Mouse (Mus musculus) cerebellum, adult (tissue): Measurements from ENCODE around the gene Lcn2.

Source experiments
- ATAC-seq: cut with Nextera tagmentation; 2 replicates; pipeline ENCODE4 v1.9.2; 2017; ENCODE audit warnings: mild to moderate bottlenecking, moderate library complexity, mixed read lengths; ENCODE audit not compliant: insufficient number of reproducible peaks, low FRiP score, low TSS enrichment

Gene Lcn2

DNA sequence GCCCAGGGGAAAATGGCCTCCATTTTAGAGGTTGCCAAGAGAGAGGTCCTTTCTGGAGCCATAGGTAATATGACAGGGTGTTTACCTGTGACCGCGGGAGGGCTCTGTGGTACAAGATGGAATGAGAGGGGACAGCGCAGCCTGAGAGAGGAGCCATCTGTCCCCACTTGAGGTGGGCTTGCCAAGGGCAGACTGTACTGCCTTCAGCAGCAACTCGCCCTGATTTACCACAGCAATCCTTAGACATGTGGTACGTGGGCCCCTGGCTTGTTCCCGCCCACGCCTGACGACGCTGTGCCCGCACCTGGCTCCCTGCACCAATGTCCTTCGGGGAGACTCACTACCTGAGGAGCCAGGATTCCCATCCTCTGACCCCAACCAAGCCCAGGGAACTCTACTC is 39.7 kb downstream of the Lcn2 start:
- ATAC-seq, result no peak

DNA sequence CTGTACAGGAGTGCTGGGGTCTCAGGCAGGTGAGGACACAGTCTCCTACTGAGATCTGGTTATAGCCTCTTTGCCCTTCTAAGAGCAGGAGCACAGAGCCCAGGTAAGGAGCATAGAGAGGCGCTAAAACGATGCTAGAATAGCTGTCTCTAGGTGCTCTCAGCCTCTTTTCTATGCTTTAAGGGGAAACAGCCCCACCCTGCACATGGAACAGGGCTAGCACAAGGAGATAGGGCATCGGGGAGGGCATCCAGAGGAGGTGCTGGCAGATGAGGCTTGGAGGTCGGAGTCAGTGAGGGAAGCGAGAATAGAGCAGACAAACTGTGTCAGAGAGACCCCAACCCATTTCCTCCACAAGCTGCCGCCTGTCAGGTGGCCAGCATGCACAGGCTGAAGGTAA is 41.0 kb downstream of the Lcn2 start:
- no peak for ATAC-seq

DNA sequence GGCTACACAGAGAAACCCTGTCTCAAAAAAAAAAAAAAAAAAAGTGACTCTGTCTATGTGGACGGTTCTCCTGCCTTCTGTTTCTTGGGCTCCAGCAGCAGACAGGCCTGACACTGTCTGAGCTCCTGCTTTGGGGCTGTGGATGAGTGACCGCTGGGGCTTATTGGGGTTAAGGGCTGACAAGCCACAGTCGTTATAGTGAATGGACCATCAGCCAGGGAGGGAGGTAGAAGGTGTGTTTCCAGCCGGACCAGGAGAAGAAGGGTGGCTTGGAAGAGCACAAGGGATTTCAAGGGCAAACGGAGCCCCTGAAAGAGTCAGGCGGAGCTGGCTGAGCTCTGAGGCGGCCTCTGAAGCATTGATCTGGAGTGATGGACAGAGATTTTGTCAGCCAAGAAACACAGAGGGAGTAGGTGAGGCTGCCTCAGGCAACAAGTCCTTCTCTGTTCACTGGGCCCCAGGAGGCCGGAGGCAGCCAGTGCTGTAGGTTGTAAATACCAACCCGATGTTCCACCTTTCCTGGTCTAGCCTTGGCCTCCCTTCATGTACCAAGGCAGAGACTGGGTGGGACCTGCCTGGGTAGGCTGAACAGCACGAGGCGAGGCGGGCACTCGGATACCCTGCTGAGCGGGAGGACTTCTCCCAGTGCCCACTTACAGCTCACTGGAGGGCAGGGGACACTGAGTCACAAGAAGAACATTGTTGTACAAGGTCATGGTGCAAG is 43.3 kb downstream of the Lcn2 start:
- no peak for ATAC-seq

DNA sequence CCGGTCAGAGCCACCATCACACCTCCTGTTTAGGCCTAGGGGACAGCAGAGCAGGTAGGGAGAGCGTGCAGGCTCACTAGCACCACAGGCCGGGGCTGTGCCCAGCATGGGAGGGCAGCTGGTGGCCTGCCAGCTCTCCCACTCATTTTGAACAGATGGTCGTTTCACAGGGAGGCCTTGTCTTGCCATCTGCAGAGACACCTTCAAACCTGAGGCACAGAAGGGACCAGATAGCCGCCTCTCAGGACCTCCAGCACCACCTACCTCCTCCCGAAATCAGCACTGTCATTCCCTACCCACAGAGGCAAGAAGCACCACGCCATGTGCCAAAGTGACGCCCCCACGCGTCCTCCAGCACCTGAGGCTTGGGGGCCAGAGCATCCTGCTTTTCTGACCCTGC is 44.0 kb downstream of the Lcn2 start:
- ATAC-seq, result peak; percentile 69; the same call in 1 of the 2 replicates

DNA sequence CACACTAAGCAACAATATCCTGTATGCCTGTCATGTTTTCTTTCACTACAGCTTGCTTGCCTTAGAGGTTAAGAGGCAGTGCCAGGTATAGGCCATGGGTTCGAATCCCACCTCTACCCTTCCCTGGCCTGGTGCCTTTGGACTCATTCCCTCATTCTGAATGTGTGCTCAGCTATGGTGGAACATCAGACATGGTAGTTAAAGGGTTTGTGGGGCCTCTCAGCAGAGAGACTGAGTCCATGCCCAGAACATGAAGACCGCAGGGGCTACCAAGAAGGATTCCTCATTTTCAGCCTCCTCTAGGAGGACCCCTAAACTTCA is 44.7 kb downstream of the Lcn2 start:
- ATAC-seq, result no peak

DNA sequence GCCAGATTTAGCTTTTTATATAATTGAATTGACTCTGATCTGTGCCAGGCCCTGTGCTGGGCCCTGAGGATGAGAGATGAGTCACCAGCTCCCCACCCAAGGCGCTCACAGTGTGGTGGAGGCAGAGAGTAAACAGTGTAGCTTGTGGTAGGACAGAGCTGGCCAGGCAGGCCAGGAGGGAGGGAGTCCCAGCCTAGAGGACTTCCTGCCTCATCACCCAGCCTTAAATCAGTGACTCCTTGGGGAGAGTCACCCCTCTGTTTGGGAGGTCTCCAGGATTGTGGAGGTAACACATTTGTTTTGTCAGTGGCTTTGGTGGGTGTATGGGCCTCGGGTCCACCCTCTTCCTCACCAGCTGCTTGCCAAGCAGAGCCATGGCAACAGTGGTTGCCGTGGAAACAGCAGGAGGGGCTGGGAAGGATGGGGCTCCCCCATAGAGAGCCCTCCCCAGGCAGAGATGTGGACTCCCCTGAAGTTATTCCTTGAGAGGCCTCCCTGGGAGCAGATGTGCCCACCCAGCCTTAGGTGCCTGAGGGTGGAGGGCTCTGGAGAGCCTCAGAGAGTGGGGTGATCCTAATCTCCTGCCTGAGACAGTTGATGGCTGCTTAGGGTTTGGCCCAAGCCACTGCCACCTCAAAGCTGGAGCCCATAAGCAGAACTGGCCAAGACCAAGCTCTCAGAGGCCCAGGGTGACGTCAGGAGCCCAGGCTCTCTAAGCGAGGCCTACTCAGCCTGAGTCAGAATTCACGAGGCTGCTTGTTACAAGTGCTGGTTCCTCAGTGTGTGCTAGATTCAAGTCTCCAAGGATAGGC is 45.3 kb downstream of the Lcn2 start:
- peak; percentile 75 for ATAC-seq

DNA sequence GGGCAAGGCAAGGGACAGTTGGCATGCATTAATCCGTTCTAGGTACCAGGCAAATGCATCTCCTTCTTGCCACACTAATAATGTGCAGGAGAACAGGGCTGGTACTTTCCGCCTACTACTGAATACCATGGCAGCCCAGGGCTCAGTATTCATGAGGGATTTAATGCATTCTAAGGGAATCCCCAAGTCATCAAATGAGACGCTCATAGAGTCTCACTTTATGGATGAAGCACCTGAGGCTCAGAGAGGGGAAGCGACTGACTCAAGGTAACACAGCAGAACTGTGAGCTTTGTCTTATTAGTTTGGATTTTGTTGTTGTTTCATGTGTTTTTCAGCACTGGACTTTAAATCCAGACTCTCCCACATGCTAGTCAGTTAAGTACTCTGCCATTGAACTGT is 46.0 kb downstream of the Lcn2 start:
- no peak for ATAC-seq

DNA sequence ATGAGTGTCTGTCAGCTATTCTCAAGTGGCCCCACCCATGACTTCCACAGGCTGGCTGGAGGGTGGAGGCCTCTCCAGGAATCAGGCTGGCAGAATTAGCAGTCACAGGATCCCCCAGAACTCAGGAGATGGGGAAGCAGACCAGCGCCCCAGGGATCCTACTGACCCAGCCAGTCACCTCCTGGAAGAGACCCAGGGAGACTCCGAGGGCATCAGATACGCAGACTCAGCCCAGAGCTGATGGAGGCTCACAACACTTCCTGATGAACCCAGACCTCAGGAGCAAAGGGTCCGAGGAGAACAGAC is 46.5 kb downstream of the Lcn2 start:
- no peak for ATAC-seq

DNA sequence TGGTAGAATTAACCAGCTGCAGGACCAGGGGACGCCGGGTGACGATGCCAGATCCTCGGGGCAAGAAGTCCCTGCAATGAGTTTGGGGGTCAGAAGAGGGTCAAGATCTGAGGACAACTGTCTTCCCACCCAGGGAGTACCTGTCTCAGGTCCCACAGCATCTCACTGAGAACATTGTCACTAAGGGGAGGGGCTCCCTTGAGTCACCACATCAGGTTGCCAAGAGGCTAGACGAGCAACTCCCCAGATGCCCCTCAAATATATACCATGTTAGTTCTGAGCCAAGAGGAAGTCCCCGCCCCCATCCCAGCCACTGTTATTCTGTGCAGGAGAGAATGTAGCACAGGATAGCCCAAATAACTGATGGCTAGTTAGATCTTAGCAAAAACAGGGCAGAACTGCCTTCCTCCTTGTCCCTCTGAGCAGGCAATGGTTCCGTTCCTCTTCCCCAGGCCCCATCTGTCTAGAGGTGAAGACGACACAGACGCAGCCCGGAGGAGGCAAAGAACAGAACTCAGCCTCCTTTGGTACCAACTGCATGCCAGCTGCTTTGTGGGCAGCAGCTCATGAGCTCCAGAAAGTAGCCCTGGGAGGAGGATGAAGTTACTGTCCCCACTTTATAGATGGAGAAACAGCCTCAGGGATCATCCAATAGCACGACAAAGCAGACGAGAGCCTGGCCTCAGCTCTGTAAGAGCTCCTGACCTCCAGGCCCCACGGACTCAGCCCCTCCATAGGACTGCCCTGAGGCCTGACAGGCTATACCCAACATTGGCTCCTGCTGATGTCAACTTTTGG is 47.0 kb downstream of the Lcn2 start:
- no peak for ATAC-seq

DNA sequence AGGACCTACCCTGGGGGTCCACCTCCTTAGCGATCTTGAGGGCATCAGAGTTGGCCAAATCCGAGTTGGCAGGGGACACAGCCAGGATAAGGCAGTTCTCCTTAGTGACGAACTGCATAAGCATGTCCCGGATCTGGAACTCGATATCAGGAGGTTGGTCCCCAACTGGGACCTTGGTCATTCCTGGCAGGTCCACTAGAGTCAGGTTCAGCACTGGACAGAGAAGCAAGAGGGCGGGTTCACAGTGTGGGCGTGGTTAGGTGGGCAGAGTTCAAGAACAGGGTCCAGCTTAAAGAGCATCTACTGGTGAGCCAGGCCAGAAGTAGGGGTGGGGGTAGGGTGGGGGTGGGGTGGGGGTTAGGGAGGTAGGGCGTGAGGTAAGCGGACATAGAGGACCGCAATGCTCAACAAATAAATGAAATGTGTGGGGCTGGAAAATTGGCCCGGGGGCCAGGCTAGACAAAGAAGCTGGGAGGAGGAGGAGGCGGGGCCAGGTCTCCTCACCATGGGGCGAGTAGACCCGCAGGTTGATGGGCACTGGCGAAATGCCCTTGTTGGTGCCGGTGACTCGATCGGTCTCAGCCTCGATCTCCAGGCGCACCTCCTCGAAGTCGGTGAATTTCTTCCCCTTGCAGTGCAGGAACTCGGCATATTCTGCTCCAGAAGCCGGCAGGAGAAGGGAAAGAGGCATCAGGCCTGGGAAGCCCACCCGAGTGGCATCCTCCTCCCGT is 48.0 kb downstream of the Lcn2 start:
- no peak for ATAC-seq

DNA sequence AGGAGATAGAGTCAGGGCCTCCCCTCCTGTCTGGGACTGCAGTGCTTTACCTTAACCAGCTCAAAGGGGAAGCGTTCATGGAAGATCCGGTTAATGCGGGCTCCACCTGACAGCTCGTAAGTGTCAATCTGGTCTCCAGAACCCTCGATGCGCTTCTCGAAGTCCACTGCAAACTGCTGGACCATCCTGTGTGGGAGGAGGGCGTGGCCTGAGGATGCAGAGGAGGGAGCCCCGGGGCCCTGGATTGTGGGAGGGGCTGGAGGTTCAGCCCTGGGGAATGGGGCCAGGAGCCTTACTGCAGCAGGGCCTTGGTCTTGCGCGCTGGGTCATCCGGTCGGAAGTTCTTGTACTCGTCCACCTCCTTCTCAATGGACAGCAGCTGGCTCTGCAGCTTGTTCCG is 52.2 kb downstream of the Lcn2 start:
- no peak for ATAC-seq
